Mouse (Mus musculus) hindbrain, embryonic 11.5 days (tissue): ENCODE data around the gene Smim14. TPM values are rescaled to one million over a fixed set of nuclear protein-coding genes. Genes with fewer than 3 reads are reported as not detected.
A peak's percentile ranks its signal among the peaks of the same experiment; 100 is the strongest.
"Not testable (repeated sequence)": the region's sequence is repeated elsewhere in the genome, so short reads cannot be mapped to it uniquely, and the experiment has no call there.

Source experiments
- ATAC-seq: fragments of 200-750 bp; cut with Nextera tagmentation; 2 replicates; pipeline ENCODE4 v1.8.0; 2017; ENCODE audit warnings: mild to moderate bottlenecking, moderate TSS enrichment, moderate library complexity; ENCODE audit not compliant: low FRiP score
- DNase-seq: peaks from one replicate; pipeline ENCODE4 v3.0.0-alpha.2; 2015; ENCODE audit warnings: low spot score
- H3K27ac ChIP-seq: fragments of 300-500 bp; sonication (generic); 2 replicates; pipeline ENCODE4 v1.5.1; 2014; ENCODE audit warnings: mild to moderate bottlenecking, low read depth, low read length
- H3K27me3 ChIP-seq: fragments of 300-500 bp; sonication (generic); 2 replicates; pipeline ENCODE4 v1.6.1; 2014; ENCODE audit warnings: mild to moderate bottlenecking, low read length, moderate library complexity, mixed read lengths; ENCODE audit not compliant: control insufficient read depth, insufficient read depth
- H3K36me3 ChIP-seq: fragments of 300-500 bp; sonication (generic); 2 replicates; pipeline ENCODE4 v1.6.1; 2014; ENCODE audit warnings: mild to moderate bottlenecking, low read length, moderate library complexity, mixed read lengths; ENCODE audit not compliant: control insufficient read depth, insufficient read depth
- H3K4me1 ChIP-seq: fragments of 300-500 bp; sonication (generic); replicated peaks from 2 replicates; pipeline ENCODE4 v1.6.1; 2014; ENCODE audit warnings: low read length, mixed read lengths; ENCODE audit not compliant: control insufficient read depth, insufficient read depth
- H3K4me2 ChIP-seq: fragments of 300-500 bp; sonication (generic); replicated peaks from 2 replicates; pipeline ENCODE4 v1.6.1; 2014; ENCODE audit warnings: mild to moderate bottlenecking, low read depth, low read length
- H3K4me3 ChIP-seq: fragments of 300-500 bp; sonication (generic); 2 replicates; pipeline ENCODE4 v1.5.1; 2014; ENCODE audit warnings: low read depth, low read length
- H3K9ac ChIP-seq: fragments of 300-500 bp; sonication (generic); 2 replicates; pipeline ENCODE4 v1.6.1; 2014; ENCODE audit warnings: low read depth, low read length
- H3K9me3 ChIP-seq: fragments of 300-500 bp; sonication (generic); 2 replicates; pipeline ENCODE4 v1.6.1; 2016; ENCODE audit warnings: low read length; ENCODE audit not compliant: control insufficient read depth
- WGBS: fragments of 180-500 bp; shearing (Covaris S2); extraction: QIAGEN DNeasy Blood & Tissue Kit; methylation state at CpG from one replicate; pipeline ENCODE4 v1.1.7; 2014; 5-methylcytosine and 5-hydroxymethylcytosine counted together
- polyA plus RNA-seq: library from polyadenylated mRNA; unstranded; fragments of >200 nt; fragmentation: Nextera tagmentation; extraction: Ambion mirVana; gene quantifications from 2 replicates; pipeline ENCODE4 v1.2.1, GENCODE M21; 2014

Smim14 gene
- polyA plus RNA-seq, 1 experiment from 2014 or later: 109 TPM

DNA sequence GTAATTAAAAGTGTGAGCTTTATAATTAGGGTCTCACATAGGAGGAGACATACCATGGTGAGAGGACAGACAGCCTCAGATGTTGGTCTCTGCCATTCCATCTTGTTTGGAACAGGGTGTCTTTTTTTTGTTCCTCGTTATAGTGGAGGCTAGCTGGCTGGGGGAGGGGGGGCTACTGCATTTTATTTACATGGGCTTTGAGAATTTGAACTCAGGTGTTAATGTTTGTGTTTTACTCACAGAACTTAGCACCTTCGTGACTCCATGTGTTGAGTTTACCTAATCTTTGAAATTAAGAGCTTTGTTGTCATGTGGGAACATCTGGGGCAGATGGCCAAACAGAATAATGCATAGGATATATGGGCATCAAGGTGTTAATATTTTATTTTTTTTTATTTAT lies 7.6 kb upstream of the Smim14 start:
- ATAC-seq: no peak
- Histone ChIP-seq H3K27ac (no peak overlapping the region), H3K9me3 (no peaks in the 10 kb centered on the region), H3K4me3 (no peak overlapping the region), H3K9ac (no peak overlapping the region), H3K36me3 (no peaks in the 10 kb centered on the region), H3K27me3 (no peaks in the 10 kb centered on the region), H3K4me2 (no peak overlapping the region), H3K4me1 (no peaks in the 10 kb centered on the region)
- WGBS: 91% methylated on average over 2 of the region's 2 CpGs
- DNase-seq: no peak

DNA sequence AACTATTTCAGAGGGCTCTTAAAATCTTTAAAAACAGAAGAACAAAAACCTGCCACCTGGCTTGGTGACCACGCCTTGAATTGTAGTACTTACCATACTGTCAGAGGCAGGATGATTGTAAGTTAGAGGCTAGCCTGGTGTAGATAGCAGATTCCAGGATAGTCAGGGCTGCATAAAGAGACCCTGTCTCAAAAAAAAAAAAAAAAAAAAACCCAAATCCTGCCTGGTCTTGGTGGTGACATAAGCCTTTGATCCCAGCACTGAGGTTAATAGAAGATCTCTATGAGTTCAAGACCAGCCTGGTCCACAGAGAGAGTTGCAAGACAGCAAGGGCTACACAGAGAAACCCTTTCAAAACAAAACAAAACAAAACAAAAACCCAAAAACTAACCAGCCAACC lies 6.5 kb upstream of the Smim14 start:
- Histone ChIP-seq H3K27me3 (no peaks in the 10 kb centered on the region), H3K27ac (no peak overlapping the region), H3K4me3 (no peak overlapping the region), H3K4me1 (no peaks in the 10 kb centered on the region; the same call in 1 of the 2 replicates), H3K9ac (no peak overlapping the region), H3K4me2 (no peak overlapping the region), H3K9me3 (no peaks in the 10 kb centered on the region), H3K36me3 (no peaks in the 10 kb centered on the region)
- WGBS: 83% methylated on average over 1 of the region's 1 CpGs
- DNase-seq: no peak
- no peak for ATAC-seq

GRCm38 (mm10) chr5:65541889-65542288 lies 4.9 kb upstream of the Smim14 start:
- Histone ChIP-seq H3K9me3 (no peaks in the 10 kb centered on the region), H3K27me3 (no peaks in the 10 kb centered on the region), H3K4me1 (no peaks in the 10 kb centered on the region; the same call in 1 of the 2 replicates), H3K9ac (no peak overlapping the region), H3K36me3 (no peaks in the 10 kb centered on the region), H3K4me2 (no peak overlapping the region), H3K27ac (no peak overlapping the region), H3K4me3 (no peak overlapping the region)
- DNase-seq (no peak), ATAC-seq (no peak)
- 92% methylated on average over 3 of the region's 3 CpGs for WGBS

GRCm38 (mm10) chr5:65539786-65540185 lies 2.8 kb upstream of the Smim14 start:
- WGBS: 92% methylated on average over 3 of the region's 3 CpGs
- no peak overlapping the region for H3K4me3 ChIP-seq
- no peak overlapping the region for H3K9ac ChIP-seq
- no peak for ATAC-seq
- H3K4me1 ChIP-seq: no peaks in the 10 kb centered on the region; the same call in 1 of the 2 replicates
- H3K4me2 ChIP-seq: no peak overlapping the region
- H3K27ac ChIP-seq: no peak overlapping the region
- no peak for DNase-seq
- H3K9me3 ChIP-seq: no peaks in the 10 kb centered on the region
- no peaks in the 10 kb centered on the region for H3K27me3 ChIP-seq
- no peaks in the 10 kb centered on the region for H3K36me3 ChIP-seq

DNA sequence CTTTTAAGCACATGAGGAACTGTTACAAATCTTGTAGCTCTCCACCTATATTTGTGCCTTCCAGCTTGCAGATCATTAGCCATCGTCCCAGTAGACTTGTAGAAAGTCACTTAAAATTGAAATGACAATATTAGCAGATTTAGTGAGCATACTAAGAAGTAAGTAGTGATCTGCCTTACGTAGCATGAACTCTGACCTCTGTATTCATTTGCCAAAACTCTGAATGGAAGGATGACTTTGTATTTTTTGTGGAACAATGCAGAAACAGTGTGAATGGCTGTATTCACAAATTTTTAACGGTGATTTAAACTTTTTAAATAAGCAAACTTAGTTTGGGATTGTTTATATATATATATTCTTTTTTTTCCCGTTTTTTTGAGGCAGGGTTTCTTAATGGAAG lies 1.8 kb upstream of the Smim14 start:
- DNase-seq (no peak), ATAC-seq (no peak)
- Histone ChIP-seq H3K27me3 (no peaks in the 10 kb centered on the region), H3K27ac (no peak overlapping the region), H3K4me3 (0 out of 2 replicates have a peak overlapping the region, but pooled peaks have one; percentile 12), H3K36me3 (no peaks in the 10 kb centered on the region), H3K9ac (no peak overlapping the region), H3K4me2 (peak overlapping the region; percentile 33; the same call in 1 of the 2 replicates), H3K9me3 (no peaks in the 10 kb centered on the region), H3K4me1 (no peaks in the 10 kb centered on the region; the same call in 1 of the 2 replicates)
- 28% methylated on average over 4 of the region's 4 CpGs for WGBS

- WGBS: 2% methylated on average over 4 of the region's 4 CpGs
- no peaks in the 10 kb centered on the region for H3K36me3 ChIP-seq
- no peaks in the 10 kb centered on the region for H3K9me3 ChIP-seq
- peak overlapping the region; percentile 54 for H3K4me2 ChIP-seq
- peak overlapping the region; percentile 87 for H3K27ac ChIP-seq
- no peaks in the 10 kb centered on the region for H3K27me3 ChIP-seq
- peak overlapping the region; percentile 94 for H3K9ac ChIP-seq
- H3K4me1 ChIP-seq: no peaks in the 10 kb centered on the region; the same call in 1 of the 2 replicates
- DNase-seq: no peak
- ATAC-seq: no peak
- H3K4me3 ChIP-seq: peak overlapping the region; percentile 80
Measured at GRCm38 (mm10) chr5:65538121-65538520, 1.1 kb upstream of the Smim14 start.

DNA sequence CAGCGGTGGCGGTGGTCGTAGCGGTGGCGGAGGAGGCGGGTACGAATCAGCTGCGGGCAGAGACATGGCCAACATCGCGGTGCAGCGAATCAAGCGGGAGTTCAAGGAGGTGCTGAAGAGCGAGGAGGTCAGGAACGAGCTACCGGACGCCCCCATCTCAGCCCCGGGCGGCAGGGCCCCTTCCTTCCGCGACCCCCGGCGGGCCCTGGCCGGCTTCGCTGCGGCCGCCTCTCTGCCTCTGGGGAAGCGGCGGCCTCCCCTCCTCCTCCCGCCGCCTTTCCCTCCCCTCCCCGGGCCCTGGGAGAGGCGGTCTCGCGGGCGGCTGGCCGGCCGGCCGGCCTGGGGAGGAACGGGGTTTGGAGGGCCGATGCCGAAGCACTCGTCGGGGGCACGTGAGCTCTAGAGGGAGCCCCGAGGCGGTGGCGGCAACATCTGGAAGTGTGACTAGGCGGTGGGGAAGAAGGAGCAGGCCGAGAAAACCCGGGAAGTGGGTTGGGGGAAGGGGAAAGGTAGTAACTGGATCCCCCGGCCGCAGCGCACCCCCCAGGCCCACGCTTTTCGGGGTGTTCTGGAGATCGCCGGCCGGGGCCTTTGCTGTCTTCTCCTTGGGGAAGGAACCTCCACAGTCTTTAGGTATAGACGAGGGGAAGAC lies 562 bp upstream of the Smim14 start:
- DNase-seq: peak; percentile 80
- Histone ChIP-seq H3K9me3 (no peaks in the 10 kb centered on the region), H3K4me3 (peak overlapping the region; percentile 80), H3K9ac (peak overlapping the region; percentile 94), H3K4me2 (peak overlapping the region; percentile 74), H3K4me1 (no peaks in the 10 kb centered on the region; the same call in 1 of the 2 replicates), H3K36me3 (no peaks in the 10 kb centered on the region), H3K27ac (peak overlapping the region; percentile 87), H3K27me3 (no peaks in the 10 kb centered on the region)
- peak; percentile 82 for ATAC-seq
- WGBS: under 1% methylated on average over 38 of the region's 59 CpGs

GRCm38 (mm10) chr5:65536068-65536465 lies 917 bp downstream of the Smim14 start:
- 89% methylated on average over 10 of the region's 10 CpGs for WGBS
- Histone ChIP-seq H3K27ac (peak overlapping the region; percentile 87; the same call in 1 of the 2 replicates), H3K4me3 (0 out of 2 replicates have a peak overlapping the region, but pooled peaks have one; percentile 80), H3K9ac (peak overlapping the region; percentile 94), H3K4me2 (peak overlapping the region; percentile 74)
- ATAC-seq, DNase-seq, H3K36me3 ChIP-seq, H3K27me3 ChIP-seq, H3K9me3 ChIP-seq, H3K4me1 ChIP-seq: not testable (repeated sequence)

GRCm38 (mm10) chr5:65535457-65536067 lies 1.4 kb downstream of the Smim14 start:
- H3K27me3 ChIP-seq: no peaks in the 10 kb centered on the region
- ATAC-seq (no peak), DNase-seq (peak; percentile 57)
- H3K9ac ChIP-seq: no peak overlapping the region
- no peak overlapping the region for H3K27ac ChIP-seq
- no peaks in the 10 kb centered on the region; the same call in 1 of the 2 replicates for H3K4me1 ChIP-seq
- H3K4me2 ChIP-seq: no peak overlapping the region
- no peak overlapping the region for H3K4me3 ChIP-seq
- 77% methylated on average over 5 of the region's 5 CpGs for WGBS
- H3K36me3 ChIP-seq: no peaks in the 10 kb centered on the region
- H3K9me3 ChIP-seq: no peaks in the 10 kb centered on the region
